Comparison of ENCODE assay signal across 8 mouse cellular contexts in the genomic region with DNA sequence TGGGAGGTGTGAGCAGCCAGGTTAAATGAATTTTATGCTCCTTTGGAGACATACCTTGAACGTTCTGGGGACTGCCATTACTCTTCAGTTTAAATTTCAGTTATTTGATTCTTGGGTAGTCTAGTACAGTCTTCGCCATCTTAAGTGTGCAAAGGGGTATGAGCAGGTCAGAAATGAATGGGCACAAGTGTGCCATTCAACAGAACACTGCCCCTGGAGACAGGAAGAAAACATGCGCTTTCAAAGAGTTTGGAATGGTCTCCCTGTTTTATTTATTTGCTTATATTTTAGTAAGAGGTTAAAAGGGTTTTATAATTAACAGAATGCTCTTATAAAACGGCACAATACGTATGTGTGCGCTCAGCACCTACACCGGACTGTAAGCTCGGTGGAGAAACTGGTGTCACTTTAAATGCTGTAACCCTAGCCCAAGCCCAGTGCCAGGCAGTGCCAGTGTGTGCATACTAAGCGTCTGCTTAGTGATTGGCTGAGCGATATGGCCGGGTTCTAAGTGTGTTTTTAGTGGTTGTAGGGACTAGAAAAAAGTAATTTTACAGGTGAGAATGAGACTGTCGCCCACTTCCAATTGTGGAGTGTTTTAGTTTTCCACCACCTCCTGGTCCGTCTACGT. TPM values are rescaled to one million over a fixed set of nuclear protein-coding genes. Genes with fewer than 3 reads are reported as not detected.
A peak's percentile ranks its signal among the peaks of the same experiment; 100 is the strongest.
DNase-seq lines count a peak whose midpoint lies in the region; ATAC-seq and TF ChIP-seq lines count a peak whose summit lies in the region.

No protein-coding gene starts in this region.

- no peak for ATAC-seq in hindbrain, embryonic 11.5 days (ENCODE audit: low FRiP score)
- ATAC-seq in liver, embryonic 12.5 days: no peak
- ATAC-seq in granulocyte monocyte progenitor cell, adult 5-6 weeks (replicated peaks; ENCODE audit: poor library complexity, severe bottlenecking): no peak

- DNase-seq in embryo, embryonic 10.5 days (ENCODE audit: low spot score): peak; percentile 13
- DNase-seq in embryo, embryonic 11 days: no peak
- no peak for DNase-seq in hindbrain, embryonic 11.5 days (ENCODE audit: low spot score)
- no peak for DNase-seq in spleen, adult 18-20 months
- no peak for DNase-seq in thymus, adult 2 months

- H3K27me3 ChIP-seq in hindbrain, embryonic 11.5 days (ENCODE audit: control insufficient read depth, insufficient read depth, low read length): no peaks in the 10 kb centered on the region
- 0 out of 2 replicates have a peak, but pooled peaks cover 6% of the 10 kb centered on the region for H3K27me3 ChIP-seq in liver, embryonic 12.5 days (replicated peaks)
- no peaks in the 10 kb centered on the region for H3K27me3 ChIP-seq in thymus, adult 2 months (ENCODE audit: control insufficient read depth, insufficient read depth, low read length)

- no peak for TF ChIP-seq CTCF in thymus, adult 2 months (IDR thresholded peaks at IDR 0.05; ENCODE audit: borderline replicate concordance, control insufficient read depth, extremely low read depth, insufficient read depth, low read length, poor library complexity)

- H3K9ac ChIP-seq in hindbrain, embryonic 11.5 days (ENCODE audit: low read depth, low read length): no peak overlapping the region
- peak overlapping the region; percentile 76; the same call in 1 of the 2 replicates for H3K9ac ChIP-seq in liver, embryonic 12.5 days

- H3K4me1 ChIP-seq in brown adipose tissue, adult 24 weeks (ENCODE audit: control insufficient read depth, insufficient read depth, insufficient read length, low read length): peaks cover 6% of the 10 kb centered on the region
- no peaks in the 10 kb centered on the region for H3K4me1 ChIP-seq in hindbrain, embryonic 11.5 days (replicated peaks; ENCODE audit: control insufficient read depth, insufficient read depth, low read length)
- peaks cover 58% of the 10 kb centered on the region for H3K4me1 ChIP-seq in liver, embryonic 12.5 days
- H3K4me1 ChIP-seq in thymus, adult 2 months (replicated peaks; ENCODE audit: control insufficient read depth, insufficient read depth, low read length): peaks cover 12% of the 10 kb centered on the region

- TF ChIP-seq POLR2A in thymus, adult 2 months (IDR thresholded peaks at IDR 0.05; ENCODE audit: control insufficient read depth, extremely low read depth, insufficient read depth, low read length, poor library complexity): no peak

- peak overlapping the region; percentile 92 for H3K4me2 ChIP-seq in hindbrain, embryonic 11.5 days (replicated peaks; ENCODE audit: low read depth, low read length)
- peak overlapping the region; percentile 97 for H3K4me2 ChIP-seq in liver, embryonic 12.5 days

- H3K4me3 ChIP-seq in brown adipose tissue, adult 24 weeks (ENCODE audit: insufficient read depth, low read depth, low read length): peak overlapping the region; percentile 67
- peak overlapping the region; percentile 59 for H3K4me3 ChIP-seq in hindbrain, embryonic 11.5 days (ENCODE audit: low read depth, low read length)
- H3K4me3 ChIP-seq in liver, embryonic 12.5 days: peak overlapping the region; percentile 73
- no peak overlapping the region for H3K4me3 ChIP-seq in thymus, adult 2 months (ENCODE audit: control insufficient read depth, insufficient read depth, low read length)

- H3K9me3 ChIP-seq in hindbrain, embryonic 11.5 days (ENCODE audit: control insufficient read depth, low read length): no peaks in the 10 kb centered on the region
- no peaks in the 10 kb centered on the region for H3K9me3 ChIP-seq in liver, embryonic 12.5 days (replicated peaks)

- H3K27ac ChIP-seq in brown adipose tissue, adult 24 weeks (replicated peaks; ENCODE audit: low read depth, low read length): no peak overlapping the region
- no peak overlapping the region for H3K27ac ChIP-seq in hindbrain, embryonic 11.5 days (ENCODE audit: low read depth, low read length)
- peak overlapping the region; percentile 76; the same call in 1 of the 2 replicates for H3K27ac ChIP-seq in liver, embryonic 12.5 days
- no peak overlapping the region for H3K27ac ChIP-seq in thymus, adult 2 months (ENCODE audit: control insufficient read depth, insufficient read depth, low read length)

- no peaks in the 10 kb centered on the region for H3K36me3 ChIP-seq in hindbrain, embryonic 11.5 days (ENCODE audit: control insufficient read depth, insufficient read depth, low read length)
- H3K36me3 ChIP-seq in liver, embryonic 12.5 days: no peaks in the 10 kb centered on the region
- H3K36me3 ChIP-seq in thymus, adult 2 months (ENCODE audit: control insufficient read depth, insufficient read depth, low read length): no peaks in the 10 kb centered on the region

- 56% methylated on average over 14 of the region's 14 CpGs for WGBS in hindbrain, embryonic 11.5 days
- 60% methylated on average over 14 of the region's 14 CpGs for WGBS in liver, embryonic 12.5 days (ENCODE audit: insufficient replicate concordance)
- WGBS in thymus, adult 2 months: 34% methylated on average over 14 of the region's 14 CpGs

RNA-seq across cellular contexts. Expression of gene Gnptab, which starts 1.6 kb away (rescaled TPM):
- polyA plus RNA-seq in brown adipose tissue, adult 24 weeks (2012; ENCODE audit: insufficient read depth, insufficient read length, missing spikeins): 18.3 and 30.1 TPM in 2 replicates
- polyA plus RNA-seq in hindbrain, embryonic 11.5 days (2014; fragmentation: Nextera tagmentation; extraction: Ambion mirVana): 9.7 and 11.1 TPM in 2 replicates
- 7.3 and 8.2 TPM in 2 replicates for polyA plus RNA-seq in liver, embryonic 12.5 days (2016; fragmentation: Nextera tagmentation; extraction: Ambion mirVana)
- total RNA-seq in granulocyte monocyte progenitor cell, adult 5-6 weeks (2014; fragmentation: Nextera tagmentation): 80.5 and 85.2 TPM in 2 replicates
- 53.4 and 62.9 TPM in 2 replicates for total RNA-seq in granulocyte monocyte progenitor cell, adult 5-6 weeks (2017)
- polyA plus RNA-seq in thymus, adult 2 months (2012; rRNA removed): 14.3 and 16.0 TPM in 2 replicates

RNA-seq across cellular contexts. Expression of gene Dram1, which starts 1.7 kb away (rescaled TPM):
- 31.8 and 40.7 TPM in 2 replicates for polyA plus RNA-seq in brown adipose tissue, adult 24 weeks (2012; ENCODE audit: insufficient read depth, insufficient read length, missing spikeins)
- polyA plus RNA-seq in hindbrain, embryonic 11.5 days (2014; fragmentation: Nextera tagmentation; extraction: Ambion mirVana): 0.59 and 1.0 TPM in 2 replicates
- 0.64 and 0.86 TPM in 2 replicates for polyA plus RNA-seq in liver, embryonic 12.5 days (2016; fragmentation: Nextera tagmentation; extraction: Ambion mirVana)
- total RNA-seq in granulocyte monocyte progenitor cell, adult 5-6 weeks (2014; fragmentation: Nextera tagmentation): 21.7 and 34.6 TPM in 2 replicates
- 24.8 and 33.2 TPM in 2 replicates for total RNA-seq in granulocyte monocyte progenitor cell, adult 5-6 weeks (2017)
- polyA plus RNA-seq in thymus, adult 2 months (2012; rRNA removed): 19.3 and 24.9 TPM in 2 replicates

Comparison
In these comparisons a context has a peak if more than half of its experiments do, and no peak if none do; other contexts are left out.
1. RNA of gene Dram1, which starts 1.7 kb away (polyA plus RNA-seq): 31.8 to 40.7 TPM in brown adipose tissue, adult 24 weeks and 19.3 to 24.9 TPM in thymus, adult 2 months; 0.59 to 1.0 TPM in hindbrain, embryonic 11.5 days and 0.64 to 0.86 TPM in liver, embryonic 12.5 days; every median in the first group is over 10 times any median in the second.